Mouse (Mus musculus): ENCODE results near the gene Tlr5.

Gene Tlr5

GRCm38 (mm10) chr1:182953667-182954066 is 921 bp upstream of the Tlr5 start:
- no peak for DNase-seq (ENCODE audit: low read depth, low spot score)

- DNase-seq (ENCODE audit: low read depth, low spot score), result no peak
Measured at GRCm38 (mm10) chr1:182955047-182955620, 546 bp downstream of the Tlr5 start.

GRCm38 (mm10) chr1:182956186-182956960 is 1.8 kb downstream of the Tlr5 start:
- DNase-seq (ENCODE audit: low read depth, low spot score), result peak; percentile 58

GRCm38 (mm10) chr1:182957001-182957757 is 2.6 kb downstream of the Tlr5 start:
- DNase-seq (ENCODE audit: low read depth, low spot score), result peak; percentile 52

GRCm38 (mm10) chr1:182957826-182958544 is 3.4 kb downstream of the Tlr5 start:
- DNase-seq (ENCODE audit: low read depth, low spot score), result no peak

- DNase-seq (ENCODE audit: low read depth, low spot score), result no peak
Measured at GRCm38 (mm10) chr1:182958824-182959223, 4.2 kb downstream of the Tlr5 start.

GRCm38 (mm10) chr1:182959251-182959691 is 4.7 kb downstream of the Tlr5 start:
- DNase-seq (ENCODE audit: low read depth, low spot score), result no peak

GRCm38 (mm10) chr1:182959811-182960455 is 5.3 kb downstream of the Tlr5 start:
- DNase-seq (ENCODE audit: low read depth, low spot score), result peak; percentile 90

- no peak for DNase-seq (ENCODE audit: low read depth, low spot score)
Measured at GRCm38 (mm10) chr1:182961076-182961475, 6.5 kb downstream of the Tlr5 start.

GRCm38 (mm10) chr1:182963329-182963728 is 8.7 kb downstream of the Tlr5 start:
- DNase-seq (ENCODE audit: low read depth, low spot score), result no peak

GRCm38 (mm10) chr1:182964855-182965466 is 10.4 kb downstream of the Tlr5 start:
- no peak for DNase-seq (ENCODE audit: low read depth, low spot score)

- no peak for DNase-seq (ENCODE audit: low read depth, low spot score)
Measured at GRCm38 (mm10) chr1:182968732-182969131, 14.1 kb downstream of the Tlr5 start.

- no peak for DNase-seq (ENCODE audit: low read depth, low spot score)
Measured at GRCm38 (mm10) chr1:182972240-182972639, 17.7 kb downstream of the Tlr5 start.

GRCm38 (mm10) chr1:182974826-182975225 is 20.2 kb downstream of the Tlr5 start:
- DNase-seq (ENCODE audit: low read depth, low spot score), result no peak

GRCm38 (mm10) chr1:182980702-182981101 is 26.1 kb downstream of the Tlr5 start:
- DNase-seq (ENCODE audit: low read depth, low spot score), result no peak

GRCm38 (mm10) chr1:182982995-182983394 is 28.4 kb downstream of the Tlr5 start:
- DNase-seq (ENCODE audit: low read depth, low spot score), result peak; percentile 92

- no peak for DNase-seq (ENCODE audit: low read depth, low spot score)
Measured at GRCm38 (mm10) chr1:182983496-182984127, 29.0 kb downstream of the Tlr5 start.

GRCm38 (mm10) chr1:182986243-182986642 is 31.7 kb downstream of the Tlr5 start:
- peak; percentile 71 for DNase-seq (ENCODE audit: low read depth, low spot score)

- DNase-seq (ENCODE audit: low read depth, low spot score), result no peak
Measured at GRCm38 (mm10) chr1:182986750-182987149, 32.2 kb downstream of the Tlr5 start.

- DNase-seq (ENCODE audit: low read depth, low spot score), result no peak
Measured at GRCm38 (mm10) chr1:182987801-182988200, 33.2 kb downstream of the Tlr5 start.

All from skeletal muscle tissue, adult 2 months (tissue).